Mouse (Mus musculus): ENCODE measurements around the gene Smyd3.

The Smyd3 gene

DNA sequence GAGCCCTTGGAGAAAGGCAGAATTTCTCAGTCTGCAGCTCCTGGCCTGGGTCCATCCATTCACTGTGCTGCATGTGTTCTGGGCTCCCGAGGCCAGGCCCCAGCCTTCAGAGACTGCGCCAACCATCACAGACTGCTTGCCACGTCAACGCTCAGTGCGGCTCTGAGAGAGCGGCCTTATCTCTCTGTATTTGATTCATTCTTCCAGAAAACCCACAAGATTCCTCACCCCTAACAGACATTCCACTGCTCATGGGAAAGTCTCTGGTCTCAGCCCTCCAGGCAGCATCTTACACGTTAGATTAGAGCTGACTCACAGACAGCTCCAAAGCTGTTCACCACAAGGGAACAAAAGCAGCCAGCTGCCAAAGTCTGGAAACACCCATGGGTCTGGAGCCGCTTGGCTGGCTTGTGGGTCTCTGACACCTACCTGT lies 475.9 kb downstream of the Smyd3 start:
- DNase-seq (ENCODE audit: extremely low read depth, low read depth, low spot score): no peak

- DNase-seq (ENCODE audit: extremely low read depth, low read depth, low spot score): no peak
Observed at GRCm38 (mm10) chr1:179041231-179041904, 476.5 kb downstream of the Smyd3 start.

GRCm38 (mm10) chr1:179038801-179039200 lies 479.0 kb downstream of the Smyd3 start:
- DNase-seq (ENCODE audit: extremely low read depth, low read depth, low spot score): no peak

GRCm38 (mm10) chr1:179032947-179033346 lies 484.9 kb downstream of the Smyd3 start:
- no peak for DNase-seq (ENCODE audit: extremely low read depth, low read depth, low spot score)

DNA sequence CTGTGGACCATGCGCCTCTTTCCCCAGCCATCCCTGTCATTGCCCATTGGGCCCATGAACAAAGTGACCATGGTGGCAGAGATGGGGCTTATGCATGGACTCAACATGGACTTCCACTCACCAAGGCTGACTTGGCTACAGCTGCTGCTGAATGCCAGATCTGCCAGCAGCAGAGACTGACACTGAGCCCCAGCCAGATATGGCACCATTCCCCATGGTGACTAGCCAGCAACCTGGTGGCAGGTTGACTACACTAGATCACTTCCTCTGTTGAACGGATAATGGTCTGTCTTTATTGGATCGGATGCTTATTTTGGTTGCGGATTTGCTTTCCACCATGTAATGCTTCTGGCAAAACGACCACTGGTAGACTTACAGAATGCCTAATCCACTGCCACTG lies 486.3 kb downstream of the Smyd3 start:
- no peak for DNase-seq (ENCODE audit: extremely low read depth, low read depth, low spot score)

- no peak for DNase-seq (ENCODE audit: extremely low read depth, low read depth, low spot score)
Observed at GRCm38 (mm10) chr1:179026614-179027013, 491.2 kb downstream of the Smyd3 start.

DNA sequence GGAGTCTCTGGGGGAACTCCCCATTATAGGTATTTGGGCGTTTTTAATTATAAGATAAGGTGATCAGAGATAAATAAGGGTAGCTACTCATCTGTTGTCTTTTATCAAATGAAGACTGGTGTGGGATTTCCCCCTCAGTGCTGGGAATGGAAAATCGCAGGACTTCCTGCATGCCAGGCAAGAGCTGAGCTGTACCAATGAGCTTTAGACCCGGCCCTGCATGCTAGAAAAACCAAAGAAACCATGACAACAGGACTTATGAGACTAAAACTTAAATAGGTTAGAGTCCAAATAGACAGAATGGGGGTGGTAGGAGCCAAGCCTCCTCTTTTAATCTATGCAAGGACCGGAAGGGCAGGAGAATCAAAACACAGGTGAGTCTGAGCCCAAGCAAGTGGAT lies 492.7 kb downstream of the Smyd3 start:
- DNase-seq (ENCODE audit: extremely low read depth, low read depth, low spot score): no peak

DNA sequence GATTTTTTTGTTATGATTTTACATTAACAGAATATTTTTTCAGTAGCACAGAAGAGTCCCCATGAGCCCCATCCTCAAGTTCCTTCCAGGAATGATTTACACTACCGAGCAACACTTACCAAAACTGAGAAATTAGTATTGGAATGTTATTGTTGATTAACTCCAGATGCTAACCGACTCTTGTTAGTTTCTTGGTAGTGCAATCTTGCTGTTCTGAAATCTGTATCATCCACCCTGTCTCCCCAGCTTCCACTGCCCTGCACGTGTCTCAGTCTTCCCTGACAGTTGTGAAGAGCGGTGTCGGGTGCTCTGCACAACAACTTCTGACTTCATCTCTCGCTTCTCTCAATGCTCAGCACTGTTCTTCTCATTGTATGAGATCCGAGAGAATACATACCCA lies 494.4 kb downstream of the Smyd3 start:
- no peak for DNase-seq (ENCODE audit: extremely low read depth, low read depth, low spot score)

DNA sequence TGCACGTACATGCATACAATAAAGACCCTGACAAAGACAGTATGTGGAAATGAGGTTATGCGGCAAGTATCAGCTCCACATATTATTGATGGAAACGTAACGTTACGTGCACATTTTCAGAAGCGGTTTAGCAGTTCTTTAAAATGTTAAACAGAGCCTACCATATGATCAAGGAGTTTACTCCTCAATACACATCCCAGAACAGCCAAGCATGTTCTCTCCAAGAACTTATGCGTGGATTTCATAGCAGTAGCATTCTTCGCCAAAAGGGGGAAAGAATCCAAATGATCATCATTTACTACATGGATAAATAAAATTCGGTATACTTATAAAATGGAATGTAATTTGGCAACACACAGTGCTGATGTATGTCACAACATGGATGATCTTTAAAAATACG lies 500.4 kb downstream of the Smyd3 start:
- no peak for DNase-seq (ENCODE audit: extremely low read depth, low read depth, low spot score)

DNA sequence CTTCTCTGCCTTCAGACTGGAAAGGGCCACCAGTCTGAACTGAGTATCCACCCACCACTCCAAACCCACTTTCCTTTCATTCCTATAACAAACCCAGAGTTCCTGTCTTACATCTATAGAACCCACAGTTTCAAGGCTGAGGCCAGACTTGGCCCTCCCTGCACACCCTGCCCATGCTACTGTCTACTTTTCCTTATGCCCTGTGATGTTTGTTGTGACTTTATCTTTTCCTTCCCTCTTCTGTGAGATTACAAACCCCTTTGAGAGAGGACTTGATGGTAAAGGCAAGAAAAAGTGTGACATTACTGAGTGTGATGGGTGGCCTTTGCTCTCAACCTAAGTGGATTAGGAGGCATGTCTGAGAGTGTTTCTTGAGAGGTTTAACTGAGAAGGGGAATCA lies 504.8 kb downstream of the Smyd3 start:
- no peak for DNase-seq (ENCODE audit: extremely low read depth, low read depth, low spot score)

DNA sequence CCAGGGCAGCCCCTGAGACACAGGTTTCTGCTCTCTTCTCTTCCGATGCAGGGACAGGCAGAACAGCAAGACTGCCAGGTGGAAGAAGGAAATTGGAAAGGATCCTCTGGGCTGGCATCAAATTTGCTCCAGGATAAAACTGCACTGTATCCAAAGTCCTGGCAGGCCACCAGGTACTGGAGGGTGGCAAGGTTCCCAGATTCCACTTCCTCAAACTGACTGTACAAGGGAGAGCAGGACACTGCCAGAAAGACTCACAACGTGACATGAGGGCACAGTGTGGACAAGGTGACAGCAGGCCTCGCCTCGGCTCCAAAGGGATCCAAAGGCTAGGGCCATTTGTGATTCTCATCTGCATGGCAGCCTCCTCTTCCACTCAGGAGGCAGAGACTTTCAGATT lies 505.6 kb downstream of the Smyd3 start:
- peak; percentile 37 for DNase-seq (ENCODE audit: extremely low read depth, low read depth, low spot score)

- no peak for DNase-seq (ENCODE audit: extremely low read depth, low read depth, low spot score)
Observed at GRCm38 (mm10) chr1:179010756-179011155, 507.1 kb downstream of the Smyd3 start.

DNA sequence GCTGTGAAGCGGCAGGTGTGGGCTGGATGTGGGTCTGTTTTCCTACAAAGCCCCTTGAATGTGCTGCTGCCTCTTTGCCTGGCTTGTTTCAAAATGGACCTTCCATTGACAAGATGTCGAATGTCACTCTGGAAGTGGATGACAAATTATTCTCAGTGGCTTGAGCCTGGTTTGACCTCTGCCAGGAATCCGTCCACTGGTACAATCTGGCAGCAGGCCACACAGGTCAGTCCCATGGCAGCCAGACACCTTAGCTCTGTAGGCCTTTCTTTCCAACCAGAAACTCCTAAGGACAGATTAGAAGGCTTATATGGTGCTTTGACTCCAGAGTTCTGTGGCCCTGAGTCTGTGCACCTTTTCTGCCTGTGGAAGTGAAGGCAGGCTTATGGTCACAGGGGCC lies 507.9 kb downstream of the Smyd3 start:
- no peak for DNase-seq (ENCODE audit: extremely low read depth, low read depth, low spot score)

- no peak for DNase-seq (ENCODE audit: extremely low read depth, low read depth, low spot score)
Observed at GRCm38 (mm10) chr1:179004133-179004866, 513.5 kb downstream of the Smyd3 start.

DNA sequence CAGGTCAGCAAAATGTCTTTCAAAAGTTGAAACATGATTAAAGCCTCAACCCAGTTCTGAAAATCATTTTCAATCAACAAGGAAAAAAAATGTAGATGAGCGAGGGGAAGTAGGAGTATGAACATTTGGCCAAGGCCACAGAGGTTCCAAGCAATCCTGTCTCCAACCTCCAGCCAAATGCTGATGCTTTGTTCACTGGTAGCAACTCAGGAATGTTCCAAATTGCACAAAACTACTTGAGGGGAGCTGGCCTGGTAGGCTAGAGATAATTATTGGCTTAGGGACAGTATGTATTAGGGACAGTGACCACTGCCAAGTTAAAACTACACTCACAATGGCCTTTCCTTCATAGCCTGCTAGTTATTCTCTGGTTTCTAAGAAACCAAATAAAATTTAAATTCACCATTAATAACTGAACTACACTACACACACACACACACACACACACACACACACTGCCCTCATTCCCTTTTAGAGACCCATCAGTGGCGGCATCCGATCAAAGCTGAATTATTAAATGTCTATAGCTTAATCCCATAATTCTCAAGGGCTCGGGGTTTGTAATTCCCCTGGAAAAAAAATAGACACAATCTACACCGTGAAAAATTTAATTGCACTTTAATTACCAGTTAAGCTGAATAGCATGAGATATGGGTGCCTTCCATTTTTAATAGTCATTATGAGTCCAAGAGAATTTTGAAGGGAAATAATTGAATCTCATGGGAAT lies 514.3 kb downstream of the Smyd3 start:
- no peak for DNase-seq (ENCODE audit: extremely low read depth, low read depth, low spot score)

DNA sequence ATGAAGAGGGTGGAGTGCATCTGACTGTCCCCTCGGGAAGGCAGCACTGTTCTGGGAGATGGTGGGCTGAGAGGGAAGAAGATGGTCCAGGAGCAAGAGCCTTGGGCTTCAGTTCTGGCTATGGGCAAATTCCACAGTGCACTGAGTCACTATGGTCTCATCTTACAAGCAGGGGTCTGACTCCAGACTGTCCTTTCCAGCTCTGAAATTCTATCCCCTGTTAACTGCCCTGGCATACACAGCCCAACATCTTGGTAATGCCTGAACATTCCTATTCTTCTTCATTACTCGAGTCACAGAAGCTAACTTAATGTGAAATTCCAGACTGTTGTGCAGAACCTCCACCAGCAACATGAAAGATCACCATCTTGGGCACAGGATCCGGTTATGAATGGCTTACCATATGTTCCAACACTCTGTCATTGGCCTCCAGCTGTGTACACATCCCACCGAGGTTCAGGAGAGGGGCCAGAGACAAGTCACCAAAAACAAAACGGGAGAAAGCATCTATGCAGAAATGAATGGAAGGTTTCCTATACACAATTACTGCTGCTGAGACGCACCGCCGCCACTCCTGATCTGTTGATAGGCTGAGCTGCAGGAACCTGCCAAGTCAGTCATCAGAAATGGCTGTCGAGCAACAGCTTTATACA lies 517.8 kb downstream of the Smyd3 start:
- DNase-seq (ENCODE audit: extremely low read depth, low read depth, low spot score): no peak

GRCm38 (mm10) chr1:178997870-178998269 lies 520.0 kb downstream of the Smyd3 start:
- no peak for DNase-seq (ENCODE audit: extremely low read depth, low read depth, low spot score)

GRCm38 (mm10) chr1:178994263-178994662 lies 523.6 kb downstream of the Smyd3 start:
- no peak for DNase-seq (ENCODE audit: extremely low read depth, low read depth, low spot score)

DNA sequence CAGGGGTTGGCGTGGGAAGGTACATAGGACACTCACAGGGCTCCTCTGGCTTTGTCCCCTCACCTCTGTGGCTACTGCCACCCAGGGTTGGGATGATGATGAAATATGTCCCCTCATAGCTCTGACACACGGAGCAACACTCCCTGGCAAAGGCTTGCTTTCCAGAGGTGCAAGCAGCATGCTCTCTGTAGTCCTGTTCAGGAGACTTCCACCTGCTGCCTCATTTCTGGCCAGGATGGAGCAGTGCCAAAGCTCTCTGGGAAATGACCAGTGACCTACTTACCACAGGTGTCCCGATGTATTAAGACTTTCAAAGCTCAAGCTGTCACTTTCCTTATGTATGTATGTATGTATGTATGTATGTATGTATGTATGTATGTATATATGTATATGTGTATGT lies 525.3 kb downstream of the Smyd3 start:
- no peak for DNase-seq (ENCODE audit: extremely low read depth, low read depth, low spot score)

DNA sequence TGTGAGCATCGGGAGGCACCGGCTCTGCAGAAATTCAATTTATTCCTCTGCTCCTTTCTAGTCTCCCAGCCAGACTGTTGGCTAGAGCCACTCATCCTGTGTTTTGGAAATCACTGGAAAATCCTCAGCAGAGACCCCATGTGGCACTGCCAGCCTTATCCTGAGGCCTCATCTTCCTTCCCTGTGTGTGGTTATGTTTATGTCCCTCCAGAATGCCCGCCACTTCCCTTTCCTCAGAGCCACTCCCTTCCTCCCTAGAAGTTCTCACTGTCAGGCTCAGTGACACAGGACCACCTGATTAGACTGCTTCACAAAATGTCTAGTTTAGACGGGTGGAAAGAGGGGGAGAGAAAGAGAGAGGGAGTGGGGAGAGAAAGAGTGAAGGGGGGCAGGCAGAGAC lies 526.4 kb downstream of the Smyd3 start:
- DNase-seq (ENCODE audit: extremely low read depth, low read depth, low spot score): no peak

GRCm38 (mm10) chr1:178991045-178991444 lies 526.8 kb downstream of the Smyd3 start:
- no peak for DNase-seq (ENCODE audit: extremely low read depth, low read depth, low spot score)

DNA sequence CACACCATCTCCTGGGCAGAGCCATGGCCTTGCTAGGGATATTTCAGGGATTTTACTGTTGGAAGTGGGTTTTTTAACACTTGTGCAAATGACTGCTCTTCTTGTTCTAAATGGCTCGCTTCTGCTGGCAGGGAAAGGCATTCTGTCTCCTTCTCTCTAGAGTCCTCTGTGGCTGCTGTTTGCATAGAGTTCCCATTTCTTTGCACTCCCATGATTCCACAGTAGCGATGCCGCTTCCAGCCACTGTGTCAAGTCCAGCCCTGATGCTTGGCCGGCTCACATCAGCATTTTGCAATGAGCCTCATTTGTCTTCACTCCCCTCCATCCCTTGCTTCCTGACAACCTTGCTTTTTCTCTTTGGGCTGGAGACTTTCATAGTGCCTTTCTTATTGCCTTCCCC lies 528.4 kb downstream of the Smyd3 start:
- no peak for DNase-seq (ENCODE audit: extremely low read depth, low read depth, low spot score)

Data from fat pad, adult 2 months (tissue).